In the genomic region with DNA sequence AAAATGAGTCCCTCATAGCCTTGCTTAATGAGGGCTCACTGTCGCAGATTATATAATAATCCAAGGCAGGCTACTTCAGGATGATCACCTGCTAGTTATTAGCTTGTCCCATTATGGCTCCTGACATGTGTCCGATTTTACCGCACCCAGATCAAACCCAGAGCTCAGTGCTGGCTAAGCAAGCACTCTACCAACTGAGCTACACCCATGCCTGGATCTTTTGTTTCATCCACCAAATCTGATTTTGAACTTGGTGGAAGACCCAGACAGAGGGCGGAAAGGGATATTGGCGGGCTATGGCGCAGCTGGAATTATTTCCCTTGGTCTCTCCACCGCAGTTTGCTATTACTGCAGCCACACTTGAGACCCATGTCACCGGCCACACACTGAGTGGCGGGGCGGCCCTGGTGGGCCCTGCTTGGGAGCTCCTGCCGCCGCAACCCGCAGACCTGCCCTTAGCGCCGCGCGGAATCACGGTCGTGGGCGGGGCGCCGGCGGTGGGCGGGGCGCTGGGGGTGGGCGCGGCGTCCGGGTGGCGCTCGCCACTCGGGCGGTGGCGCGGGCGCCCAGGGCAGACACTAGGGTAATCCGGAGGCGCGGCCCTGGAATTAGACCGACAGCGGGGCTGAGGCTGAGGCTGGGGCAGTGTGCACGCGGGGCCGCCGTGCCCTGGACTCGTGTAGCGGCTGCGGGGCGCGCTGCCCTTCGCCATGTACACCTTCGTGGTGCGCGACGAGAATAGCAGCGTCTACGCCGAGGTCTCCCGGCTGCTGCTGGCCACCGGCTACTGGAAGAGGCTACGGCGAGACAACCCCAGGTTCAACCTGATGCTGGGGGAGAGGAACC, we compare ENCODE assay signal across 8 mouse cellular contexts. TPM values are rescaled to one million over a fixed set of nuclear protein-coding genes. Genes with fewer than 3 reads are reported as not detected.
DNase-seq lines count a peak whose midpoint lies in the region; ATAC-seq and TF ChIP-seq lines count a peak whose summit lies in the region.

A gene (plus strand): TSS at position 506 of the 846 bp plus-strand sequence.

- no peaks in the 10 kb centered on the region for H3K9me3 ChIP-seq in hindbrain, embryonic 16.5 days (ENCODE audit: control insufficient read depth, low read length)

- peaks cover 26% of the 10 kb centered on the region for H3K4me1 ChIP-seq in hindbrain, embryonic 16.5 days (ENCODE audit: control insufficient read depth, insufficient read depth, low read depth, low read length)

- peak within 1 kb of the TSS; percentile 95 for H3K9ac ChIP-seq in hindbrain, embryonic 16.5 days (ENCODE audit: low read depth, low read length)

- peaks cover 26% of the 10 kb centered on the region for H3K79me2 ChIP-seq in macrophage (ENCODE audit: inconsistent target)

- peak within 1 kb of the TSS; percentile 91 for H3K27ac ChIP-seq in gastrocnemius, adult 2 months
- peak within 1 kb of the TSS; percentile 87 for H3K27ac ChIP-seq in hindbrain, embryonic 16.5 days (ENCODE audit: low read depth, low read length)
- peak within 1 kb of the TSS; percentile 91 for H3K27ac ChIP-seq in left cerebral cortex, adult 2 months
- peak within 1 kb of the TSS; percentile 37; the same call in 1 of the 2 replicates for H3K27ac ChIP-seq in macrophage

- 0 out of 2 replicates have a peak, but pooled peaks have one; percentile 9 for TF ChIP-seq CTCF in gastrocnemius, adult 2 months (IDR thresholded peaks at IDR 0.05)
- TF ChIP-seq CTCF in left cerebral cortex, adult 2 months (IDR thresholded peaks at IDR 0.05): no peak; the same call in 1 of the 2 replicates

- H3K4me3 ChIP-seq in gastrocnemius, adult 2 months: peak within 1 kb of the TSS; percentile 90
- peak within 1 kb of the TSS; percentile 59 for H3K4me3 ChIP-seq in hindbrain, embryonic 16.5 days (ENCODE audit: low read length)
- peak within 1 kb of the TSS; percentile 93 for H3K4me3 ChIP-seq in left cerebral cortex, adult 2 months
- peak within 1 kb of the TSS; percentile 86 for H3K4me3 ChIP-seq in macrophage (ENCODE audit: inconsistent target)

- H3K27me3 ChIP-seq in hindbrain, embryonic 16.5 days (replicated peaks; ENCODE audit: control insufficient read depth, insufficient read depth, low read length): no peaks in the 10 kb centered on the region

- peak; percentile 83 to 94 for DNase-seq in adrenal gland, adult (ENCODE audit: inconsistent age in 2 of 2, low spot score in 1 of 2)
- peak; percentile 91 for DNase-seq in gastrocnemius, adult 2 months
- DNase-seq in left cerebral cortex, adult 2 months (ENCODE audit: extremely low spot score in 1 of 2, low spot score in 2 of 2): peak; percentile 76 to 82
- peak; percentile 78 for DNase-seq in retina, postnatal 7 days (ENCODE audit: low read depth, low spot score)
- peak; percentile 62 to 77 for DNase-seq in urinary bladder, adult 18-20 months (ENCODE audit: low spot score in 2 of 2)

- peak within 1 kb of the TSS; percentile 83 for H3K4me2 ChIP-seq in hindbrain, embryonic 16.5 days (ENCODE audit: low read length)

- H3K36me3 ChIP-seq in hindbrain, embryonic 16.5 days (ENCODE audit: control insufficient read depth, insufficient read depth, low read length): no peaks in the 10 kb centered on the region
- no peaks in the 10 kb centered on the region for H3K36me3 ChIP-seq in macrophage (ENCODE audit: inconsistent target)

- ATAC-seq in common myeloid progenitor, adult 5-6 weeks (replicated peaks; ENCODE audit: low read depth, poor library complexity, severe bottlenecking): peak; percentile 88
- peak; percentile 97 for ATAC-seq in hindbrain, embryonic 16.5 days

- 1% methylated on average over 57 of the region's 62 CpGs for WGBS in hindbrain, embryonic 16.5 days
- 4% methylated on average over 39 of the region's 62 CpGs for WGBS in macrophage (ENCODE audit: missing documents)

- intact Hi-C loops in gastrocnemius, adult 2 months (cut with DNase I): loop anchor here (5.0 kb wide), 1 partner anchor 118 kb away; no protein-coding TSS in a partner anchor
- intact Hi-C loops in left cerebral cortex, adult 2 months (cut with DNase I): loop anchor here (2.0 to 5.0 kb wide), 3 partner anchors 19 to 118 kb away; a partner anchor contains a TSS

RNA-seq across cellular contexts. Expression of the gene that starts here (rescaled TPM):
- 5.5 and 6.4 TPM in 2 replicates for total RNA-seq in common myeloid progenitor, adult 5-6 weeks (2017)
- total RNA-seq in gastrocnemius, adult 2 months (2021): 1 to 10 TPM; 5.8 to 10.0 TPM
- 38.2 and 46.9 TPM in 2 replicates for polyA plus RNA-seq in hindbrain, embryonic 16.5 days (2015; fragmentation: Nextera tagmentation; extraction: Ambion mirVana)
- 10 to 100 TPM; 64.0 to 70.2 TPM for total RNA-seq in left cerebral cortex, adult 2 months (2021)
- 100 to 1,000 TPM in 1 of 26 experiments, 10 to 100 TPM in 14, 1 to 10 TPM in 11; 5.0 to 105 (median 12.3) TPM for total RNA-seq in macrophage (2018; cell fraction: chromatin; rRNA removed)
- 10 to 100 TPM in 4 of 26 experiments, 1 to 10 TPM in 22; 3.5 to 19.2 (median 7.2) TPM for total RNA-seq in macrophage (2018; cell fraction: cytosol; rRNA removed)
- total RNA-seq in macrophage (2018; cell fraction: nucleus; rRNA removed): 10 to 100 TPM in 11 of 26 experiments, 1 to 10 TPM in 15; 2.7 to 53.0 (median 8.4) TPM
- polyA plus RNA-seq in macrophage (2018): 5.8 to 8.9 TPM (median 8.5 TPM) in 3 replicates

Comparison
In these comparisons a context has a peak if more than half of its experiments do, and no peak if none do; other contexts are left out.
1. Peak in every context shown above with its lines: DNase-seq, ATAC-seq, H3K4me3 ChIP-seq and H3K27ac ChIP-seq.
2. H3K27ac ChIP-seq: peak in every context shown above with its lines; median percentile 91 in gastrocnemius, adult 2 months; 91 in left cerebral cortex, adult 2 months; 87 in hindbrain, embryonic 16.5 days; 37 in macrophage.